Mouse (Mus musculus): Measurements from ENCODE around the gene Pidd1. TPM values are rescaled to one million over a fixed set of nuclear protein-coding genes. Genes with fewer than 3 reads are reported as not detected.
A peak's percentile ranks its signal among the peaks of the same experiment; 100 is the strongest.

Gene Pidd1
- polyA plus RNA-seq, 1 experiment from 2014 or later = 17.3 TPM

DNA sequence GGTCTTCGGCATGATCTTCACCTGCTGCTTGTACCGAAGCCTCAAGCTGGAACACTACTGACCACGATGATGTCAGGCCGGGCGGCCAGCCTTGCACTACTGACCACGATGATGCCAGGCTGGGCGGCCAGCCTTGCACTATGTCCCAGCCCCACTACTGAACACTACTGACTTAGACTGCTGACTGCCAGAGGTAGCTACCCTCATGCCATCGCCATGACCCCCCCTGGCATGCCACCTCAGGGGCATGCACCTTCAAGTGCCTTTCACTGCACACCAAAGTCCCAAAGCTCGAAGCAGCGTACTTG, 26.8 kb upstream of the Pidd1 start:
- H3K9me3 ChIP-seq (replicated peaks) = no peaks in the 10 kb centered on the region
- H3K4me2 ChIP-seq = no peak overlapping the region
- H3K36me3 ChIP-seq = peaks cover 38% of the 10 kb centered on the region
- H3K27me3 ChIP-seq (replicated peaks) = peaks cover 12% of the 10 kb centered on the region
- no peak overlapping the region for H3K27ac ChIP-seq
- H3K4me3 ChIP-seq = no peak overlapping the region
- ATAC-seq = no peak
- 89% methylated on average over 10 of the region's 10 CpGs for WGBS (ENCODE audit: insufficient replicate concordance)
- H3K4me1 ChIP-seq = peaks cover 73% of the 10 kb centered on the region
- no peak overlapping the region for H3K9ac ChIP-seq

- ATAC-seq = no peak
- Histone ChIP-seq H3K27me3 (replicated peaks) (peaks cover 17% of the 10 kb centered on the region), H3K4me2 (peak overlapping the region; percentile 95; the same call in 1 of the 2 replicates), H3K9ac (no peak overlapping the region), H3K4me3 (no peak overlapping the region), H3K27ac (peak overlapping the region; percentile 83), H3K4me1 (peaks cover 75% of the 10 kb centered on the region), H3K9me3 (replicated peaks) (no peaks in the 10 kb centered on the region), H3K36me3 (peaks cover 38% of the 10 kb centered on the region)
- 85% methylated on average over 18 of the region's 18 CpGs for WGBS (ENCODE audit: insufficient replicate concordance)
Observed at GRCm38 (mm10) chr7:141469901-141470636, 26.2 kb upstream of the Pidd1 start.

DNA sequence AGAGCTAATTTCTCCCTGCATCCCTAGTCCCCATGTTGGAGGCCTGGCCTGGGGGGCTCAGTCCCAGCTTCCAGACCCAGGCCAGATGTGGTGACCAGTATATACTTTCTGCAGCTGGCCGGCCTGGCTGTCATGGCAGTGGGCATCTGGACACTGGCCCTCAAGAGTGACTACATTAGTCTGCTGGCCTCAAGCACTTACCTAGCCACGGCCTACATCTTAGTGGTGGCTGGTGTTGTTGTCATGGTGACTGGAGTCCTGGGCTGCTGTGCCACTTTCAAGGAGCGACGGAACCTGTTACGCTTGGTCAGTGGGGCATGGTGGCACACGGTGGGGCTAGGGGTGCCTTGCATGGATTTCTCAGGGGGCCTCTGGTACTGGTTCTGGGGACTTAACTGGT, 25.5 kb upstream of the Pidd1 start:
- peaks cover 25% of the 10 kb centered on the region for H3K27me3 ChIP-seq (replicated peaks)

DNA sequence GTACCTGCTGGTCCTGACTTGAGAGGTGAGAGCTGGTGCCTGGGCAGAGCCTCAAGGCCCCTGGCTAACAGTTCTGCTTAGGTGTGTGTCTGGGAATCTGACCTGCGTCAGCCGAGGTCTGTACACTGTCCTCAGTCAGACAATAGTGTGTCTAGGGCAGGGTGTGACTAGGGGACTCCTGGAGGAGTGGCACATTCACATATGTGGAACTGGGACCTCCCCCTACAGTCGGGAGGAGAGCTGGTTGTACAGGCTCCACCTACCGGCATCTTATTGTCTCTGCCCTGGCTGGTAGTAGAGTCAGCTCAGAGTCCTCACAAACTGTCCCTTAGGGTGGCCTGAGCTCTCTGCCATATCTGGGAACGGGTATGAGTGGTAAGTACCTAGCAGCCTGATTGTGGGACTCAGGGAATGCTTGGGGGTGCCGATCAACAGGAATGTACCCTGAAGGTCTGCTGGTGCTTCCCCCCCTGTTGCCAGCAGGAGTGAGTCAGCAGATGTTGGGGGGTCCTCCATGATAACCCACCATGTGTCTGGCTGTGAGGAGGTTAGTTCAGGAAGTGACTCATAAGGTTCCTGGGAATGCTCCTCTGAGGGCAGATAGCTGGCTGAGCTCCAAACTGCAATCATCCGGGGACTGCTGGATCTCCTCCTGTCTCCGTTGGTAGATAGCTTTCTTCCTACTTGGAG, 24.8 kb upstream of the Pidd1 start:
- Histone ChIP-seq H3K4me3 (peak overlapping the region; percentile 82), H3K9ac (peak overlapping the region; percentile 82), H3K9me3 (replicated peaks) (no peaks in the 10 kb centered on the region), H3K36me3 (peaks cover 38% of the 10 kb centered on the region), H3K27ac (peak overlapping the region; percentile 83), H3K4me2 (peak overlapping the region; percentile 95), H3K27me3 (replicated peaks) (peaks cover 31% of the 10 kb centered on the region), H3K4me1 (peaks cover 79% of the 10 kb centered on the region)
- ATAC-seq = peak; percentile 71
- 6% methylated on average over 8 of the region's 8 CpGs for WGBS (ENCODE audit: insufficient replicate concordance)

More for the DNA sequence above, 25.5 kb upstream of the Pidd1 start:
- Histone ChIP-seq H3K27ac (peak overlapping the region; percentile 83), H3K36me3 (peaks cover 38% of the 10 kb centered on the region), H3K9me3 (replicated peaks) (no peaks in the 10 kb centered on the region), H3K4me1 (peaks cover 80% of the 10 kb centered on the region), H3K9ac (peak overlapping the region; percentile 82), H3K4me2 (peak overlapping the region; percentile 95), H3K4me3 (peak overlapping the region; percentile 82)
- no peak for ATAC-seq
- 82% methylated on average over 6 of the region's 6 CpGs for WGBS (ENCODE audit: insufficient replicate concordance)

DNA sequence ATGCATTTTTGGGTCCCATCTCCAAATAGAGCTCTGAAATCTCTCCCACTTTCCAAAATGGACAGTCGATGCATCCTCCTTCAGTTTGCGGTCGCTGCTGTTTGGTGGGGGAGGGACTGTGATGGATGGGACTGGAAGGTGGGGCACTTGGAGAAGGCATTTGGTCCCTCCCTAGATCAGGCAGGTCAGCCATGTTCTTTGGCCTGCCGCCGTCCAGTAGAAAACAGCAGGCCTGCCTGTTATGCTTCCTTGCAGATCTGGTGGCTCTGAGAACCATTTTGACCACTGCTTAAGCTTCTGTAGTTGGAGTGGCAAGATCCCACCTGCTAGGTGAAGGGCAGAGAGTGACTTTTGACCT, 24.3 kb upstream of the Pidd1 start:
- Histone ChIP-seq H3K4me2 (peak overlapping the region; percentile 95), H3K4me1 (peaks cover 74% of the 10 kb centered on the region), H3K27ac (peak overlapping the region; percentile 83), H3K36me3 (peaks cover 38% of the 10 kb centered on the region), H3K4me3 (peak overlapping the region; percentile 82), H3K27me3 (replicated peaks) (peaks cover 37% of the 10 kb centered on the region), H3K9me3 (replicated peaks) (no peaks in the 10 kb centered on the region), H3K9ac (peak overlapping the region; percentile 82)
- ATAC-seq = no peak
- 20% methylated on average over 5 of the region's 5 CpGs for WGBS (ENCODE audit: insufficient replicate concordance)

DNA sequence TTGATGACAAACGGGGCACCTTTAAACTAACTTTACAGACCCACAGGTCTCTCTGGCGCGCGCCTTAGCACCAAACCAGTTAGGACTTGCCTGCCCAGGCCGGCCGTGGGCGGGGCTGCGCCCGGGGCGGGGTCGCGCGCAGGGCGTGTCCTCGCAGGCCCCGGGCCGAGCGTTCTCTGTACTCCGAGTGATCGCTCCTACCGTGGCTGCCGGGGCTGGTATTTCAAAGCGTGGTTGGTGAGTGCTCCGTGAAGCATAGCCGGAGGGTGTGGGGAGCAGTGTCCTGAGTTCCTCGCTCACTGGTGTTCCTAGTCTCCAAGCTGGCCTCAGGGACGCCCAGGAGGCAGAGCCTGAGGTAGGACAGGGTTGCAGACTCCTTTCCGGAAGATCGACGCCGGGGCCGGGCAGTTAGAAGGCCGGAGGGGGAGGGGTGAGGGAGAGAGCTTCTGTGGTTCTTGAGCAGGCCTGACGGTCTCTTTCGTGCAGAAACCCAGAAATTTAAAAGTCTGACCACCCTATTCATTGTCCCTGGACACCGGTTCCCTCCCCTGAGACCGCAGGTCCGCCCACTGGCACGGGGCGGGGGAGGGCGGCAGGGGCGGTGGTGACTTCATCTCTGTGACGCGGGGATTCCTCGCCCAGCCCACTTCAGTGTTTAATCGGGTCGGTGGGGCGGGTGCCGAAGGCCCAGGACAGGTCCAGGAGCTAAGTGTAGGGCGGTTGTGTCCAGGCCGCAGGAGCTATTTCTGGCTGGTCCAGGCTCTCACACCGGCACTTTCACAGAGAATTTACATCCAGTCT, 23.6 kb upstream of the Pidd1 start, which contains the start of gene Cd151:
TSS of gene Cd151 (plus strand) at position 163 of the 801 bp plus-strand sequence.
- Histone ChIP-seq H3K4me2 (peak within 1 kb of the TSS; percentile 95), H3K9ac (peak within 1 kb of the TSS; percentile 82), H3K36me3 (peaks cover 33% of the 10 kb centered on the region), H3K27me3 (replicated peaks) (peaks cover 44% of the 10 kb centered on the region), H3K4me3 (peak within 1 kb of the TSS; percentile 82), H3K4me1 (peaks cover 70% of the 10 kb centered on the region), H3K9me3 (replicated peaks) (no peaks in the 10 kb centered on the region), H3K27ac (peak within 1 kb of the TSS; percentile 83)
- 1% methylated on average over 52 of the region's 52 CpGs for WGBS (ENCODE audit: insufficient replicate concordance)
- ATAC-seq = peak; percentile 87

DNA sequence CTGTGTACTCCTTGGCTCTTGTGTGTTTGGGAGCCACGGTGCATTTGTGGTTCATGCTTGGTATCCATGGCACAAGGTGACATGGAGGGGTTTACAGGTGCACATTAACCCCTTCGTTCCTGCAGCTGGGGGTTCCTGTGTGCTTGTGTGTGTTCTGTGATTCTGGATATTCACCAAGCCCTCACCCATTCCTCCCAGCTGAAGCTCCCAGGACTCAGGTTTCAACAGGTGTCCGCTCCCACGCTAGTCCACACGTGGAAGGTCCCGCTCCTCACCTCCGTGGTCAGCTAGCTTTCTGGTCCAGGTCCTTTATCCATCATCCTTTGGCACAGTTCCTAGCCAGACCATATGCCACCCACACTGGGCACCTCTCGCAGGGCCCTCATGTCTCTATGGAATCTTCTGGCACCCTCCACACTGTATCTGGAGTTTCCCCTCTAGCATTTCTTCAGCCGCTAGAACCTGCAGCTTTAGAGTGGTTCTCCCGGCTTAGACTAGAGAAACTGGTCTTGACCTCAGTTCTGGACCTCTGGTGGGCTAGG, 22.9 kb upstream of the Pidd1 start:
- ATAC-seq = no peak
- H3K4me3 ChIP-seq = peak overlapping the region; percentile 82
- no peaks in the 10 kb centered on the region for H3K9me3 ChIP-seq (replicated peaks)
- peaks cover 51% of the 10 kb centered on the region for H3K27me3 ChIP-seq (replicated peaks)
- peaks cover 25% of the 10 kb centered on the region for H3K36me3 ChIP-seq
- peak overlapping the region; percentile 83 for H3K27ac ChIP-seq
- peak overlapping the region; percentile 95 for H3K4me2 ChIP-seq
- peaks cover 74% of the 10 kb centered on the region for H3K4me1 ChIP-seq
- peak overlapping the region; percentile 82 for H3K9ac ChIP-seq
- WGBS (ENCODE audit: insufficient replicate concordance) = 55% methylated on average over 10 of the region's 10 CpGs

- Histone ChIP-seq H3K27ac (0 out of 2 replicates have a peak overlapping the region, but pooled peaks have one; percentile 6), H3K36me3 (peaks cover 19% of the 10 kb centered on the region), H3K9me3 (replicated peaks) (no peaks in the 10 kb centered on the region), H3K4me3 (no peak overlapping the region), H3K4me2 (no peak overlapping the region), H3K4me1 (peaks cover 80% of the 10 kb centered on the region), H3K9ac (no peak overlapping the region), H3K27me3 (replicated peaks) (peaks cover 58% of the 10 kb centered on the region)
- ATAC-seq = no peak
- WGBS (ENCODE audit: insufficient replicate concordance) = 42% methylated on average over 7 of the region's 7 CpGs
Observed at GRCm38 (mm10) chr7:141466045-141466394, 22.2 kb upstream of the Pidd1 start.

GRCm38 (mm10) chr7:141465388-141466044, 21.7 kb upstream of the Pidd1 start:
- H3K27ac ChIP-seq = 0 out of 2 replicates have a peak overlapping the region, but pooled peaks have one; percentile 6
- 53% methylated on average over 10 of the region's 10 CpGs for WGBS (ENCODE audit: insufficient replicate concordance)
- ATAC-seq = no peak
- H3K9ac ChIP-seq = no peak overlapping the region
- H3K4me2 ChIP-seq = peak overlapping the region; percentile 44; the same call in 1 of the 2 replicates
- H3K27me3 ChIP-seq (replicated peaks) = peaks cover 63% of the 10 kb centered on the region
- peaks cover 14% of the 10 kb centered on the region for H3K36me3 ChIP-seq
- no peaks in the 10 kb centered on the region for H3K9me3 ChIP-seq (replicated peaks)
- peaks cover 83% of the 10 kb centered on the region for H3K4me1 ChIP-seq
- no peak overlapping the region for H3K4me3 ChIP-seq

DNA sequence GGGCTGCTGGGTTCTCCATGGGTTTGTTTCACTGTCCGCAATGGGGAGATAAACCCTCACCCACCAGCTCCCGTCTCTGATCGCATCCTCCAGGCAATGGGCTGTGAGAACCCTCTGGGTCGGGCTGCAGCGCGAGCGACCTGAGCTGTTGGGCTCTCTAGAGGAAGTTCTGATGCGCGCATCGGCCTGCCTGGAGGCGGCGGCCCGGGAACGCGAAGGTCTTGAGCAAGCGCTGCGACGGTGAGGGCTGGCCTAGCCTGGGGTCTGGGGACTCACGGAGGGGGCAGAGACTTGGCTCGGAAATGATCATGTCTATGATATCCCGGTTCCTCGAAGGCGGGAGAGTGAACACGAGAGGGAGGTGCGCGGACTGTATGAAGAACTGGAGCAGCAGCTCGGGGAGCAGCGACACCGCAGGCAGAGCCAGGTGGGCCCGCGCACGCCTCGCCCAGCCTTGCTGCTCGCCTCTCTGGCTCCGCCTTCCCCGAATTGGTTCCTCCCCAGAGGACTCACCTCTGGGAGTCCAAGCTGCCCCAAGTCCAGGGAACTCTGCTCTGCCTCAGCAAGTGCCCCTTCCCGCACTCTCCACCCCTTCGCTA, 20.9 kb upstream of the Pidd1 start:
- no peak for ATAC-seq
- Histone ChIP-seq H3K4me3 (peak overlapping the region; percentile 18), H3K9ac (no peak overlapping the region), H3K27me3 (replicated peaks) (peaks cover 71% of the 10 kb centered on the region), H3K4me2 (peak overlapping the region; percentile 44), H3K36me3 (peaks cover 9% of the 10 kb centered on the region), H3K9me3 (replicated peaks) (no peaks in the 10 kb centered on the region), H3K4me1 (peaks cover 76% of the 10 kb centered on the region), H3K27ac (no peak overlapping the region)
- 9% methylated on average over 38 of the region's 38 CpGs for WGBS (ENCODE audit: insufficient replicate concordance)
